Mouse (Mus musculus) thymus, adult 2 months (tissue): ENCODE data around the gene Gpr37l1. TPM values are rescaled to one million over a fixed set of nuclear protein-coding genes. Genes with fewer than 3 reads are reported as not detected.
"Not testable (repeated sequence)": the region's sequence is repeated elsewhere in the genome, so short reads cannot be mapped to it uniquely, and the experiment has no call there.

Experiments
- DNase-seq: peaks from one replicate; pipeline ENCODE4 v3.0.0; 2021
- H3K27ac ChIP-seq: fragments of 200-500 bp; 2 replicates; pipeline ENCODE4 v1.5.1; 2012; ENCODE audit warnings: low read length, control low read depth; ENCODE audit not compliant: control insufficient read depth, insufficient read depth
- H3K27me3 ChIP-seq: fragments of 200-500 bp; 2 replicates; pipeline ENCODE4 v1.6.1; 2012; ENCODE audit warnings: mild to moderate bottlenecking, low read length, moderate library complexity, mixed read lengths; ENCODE audit not compliant: control insufficient read depth, insufficient read depth
- H3K36me3 ChIP-seq: fragments of 200-500 bp; 2 replicates; pipeline ENCODE4 v1.6.1; 2012; ENCODE audit warnings: mild to moderate bottlenecking, low read length, moderate library complexity; ENCODE audit not compliant: control insufficient read depth, insufficient read depth
- H3K4me1 ChIP-seq: fragments of 200-500 bp; replicated peaks from 2 replicates; pipeline ENCODE4 v1.6.1; 2012; ENCODE audit warnings: low read length; ENCODE audit not compliant: control insufficient read depth, insufficient read depth
- H3K4me3 ChIP-seq: fragments of 200-500 bp; 2 replicates; pipeline ENCODE4 v1.5.1; 2012; ENCODE audit warnings: mild to moderate bottlenecking, low read length, control low read depth, moderate library complexity; ENCODE audit not compliant: control insufficient read depth, insufficient read depth
- CTCF ChIP-seq: fragments of 200-500 bp; IDR thresholded peaks from 2 replicates; pipeline ENCODE4 v1.5.1; 2012; ENCODE audit warnings: mild to moderate bottlenecking, control low read depth, low read length, moderate library complexity, borderline replicate concordance; ENCODE audit not compliant: control insufficient read depth, poor library complexity, insufficient read depth; ENCODE audit errors: extremely low read depth
- POLR2A ChIP-seq: fragments of 200-500 bp; IDR thresholded peaks from 2 replicates; pipeline ENCODE4 v1.6.1; 2012; ENCODE audit warnings: mild to moderate bottlenecking, low read length, control low read depth, moderate library complexity; ENCODE audit not compliant: control insufficient read depth, poor library complexity, insufficient read depth; ENCODE audit errors: extremely low read depth
- WGBS: fragments of 180-500 bp; shearing (Covaris S2); methylation state at CpG from one replicate; pipeline ENCODE4 v1.1.7; 2018; 5-methylcytosine and 5-hydroxymethylcytosine counted together
- polyA plus RNA-seq: library from polyadenylated mRNA; depleted of rRNA; stranded (reverse); fragments of >200 nt; gene quantifications from 2 replicates; pipeline ENCODE4 v1.2.3, GENCODE M21; 2012

Gpr37l1 gene
- polyA plus RNA-seq, 1 experiment = 0.50 TPM

GRCm38 (mm10) chr1:135189186-135189585, 21.7 kb upstream of the Gpr37l1 start:
- Histone ChIP-seq H3K36me3 (no peaks in the 10 kb centered on the region), H3K4me3 (no peak overlapping the region), H3K27ac (no peak overlapping the region), H3K27me3 (no peaks in the 10 kb centered on the region), H3K4me1 (no peaks in the 10 kb centered on the region)
- WGBS = 93% methylated on average over 4 of the region's 4 CpGs
- no peak for DNase-seq
- no peak for TF ChIP-seq CTCF
- no peak for TF ChIP-seq POLR2A

GRCm38 (mm10) chr1:135188197-135188596, 20.7 kb upstream of the Gpr37l1 start:
- Histone ChIP-seq H3K27ac (no peak overlapping the region), H3K4me3 (no peak overlapping the region), H3K36me3 (no peaks in the 10 kb centered on the region), H3K27me3 (no peaks in the 10 kb centered on the region), H3K4me1 (no peaks in the 10 kb centered on the region)
- 78% methylated on average over 3 of the region's 3 CpGs for WGBS
- TF ChIP-seq POLR2A = no peak
- TF ChIP-seq CTCF = no peak
- no peak for DNase-seq

- H3K27ac ChIP-seq, H3K4me3 ChIP-seq, DNase-seq, H3K36me3 ChIP-seq, H3K4me1 ChIP-seq, H3K27me3 ChIP-seq: not testable (repeated sequence)
- WGBS = 85% methylated on average over 2 of the region's 2 CpGs
Observed at GRCm38 (mm10) chr1:135187016-135187415, 19.5 kb upstream of the Gpr37l1 start.

- Histone ChIP-seq H3K4me1 (no peaks in the 10 kb centered on the region), H3K36me3 (no peaks in the 10 kb centered on the region), H3K27me3 (no peaks in the 10 kb centered on the region), H3K27ac (no peak overlapping the region), H3K4me3 (no peak overlapping the region)
- no peak for DNase-seq
- TF ChIP-seq CTCF (no peak), POLR2A (no peak)
- 70% methylated on average over 8 of the region's 8 CpGs for WGBS
Observed at GRCm38 (mm10) chr1:135186427-135186826, 18.9 kb upstream of the Gpr37l1 start.

GRCm38 (mm10) chr1:135185936-135186335, 18.5 kb upstream of the Gpr37l1 start:
- WGBS = 86% methylated on average over 5 of the region's 5 CpGs
- Histone ChIP-seq H3K36me3 (no peaks in the 10 kb centered on the region), H3K4me3 (no peak overlapping the region), H3K27ac (no peak overlapping the region), H3K4me1 (no peaks in the 10 kb centered on the region), H3K27me3 (no peaks in the 10 kb centered on the region)
- DNase-seq = no peak
- TF ChIP-seq POLR2A (no peak), CTCF (no peak)

GRCm38 (mm10) chr1:135183941-135184570, 16.6 kb upstream of the Gpr37l1 start:
- DNase-seq = no peak
- no peak overlapping the region for H3K4me3 ChIP-seq
- no peaks in the 10 kb centered on the region for H3K4me1 ChIP-seq
- H3K27ac ChIP-seq = no peak overlapping the region
- H3K27me3 ChIP-seq = no peaks in the 10 kb centered on the region
- TF ChIP-seq POLR2A (no peak), CTCF (no peak)
- WGBS = 89% methylated on average over 11 of the region's 11 CpGs
- no peaks in the 10 kb centered on the region for H3K36me3 ChIP-seq

- Histone ChIP-seq H3K36me3 (no peaks in the 10 kb centered on the region), H3K27me3 (no peaks in the 10 kb centered on the region), H3K4me1 (no peaks in the 10 kb centered on the region), H3K4me3 (no peak overlapping the region), H3K27ac (no peak overlapping the region)
- TF ChIP-seq POLR2A (no peak), CTCF (no peak)
- no peak for DNase-seq
- 82% methylated on average over 4 of the region's 4 CpGs for WGBS
Observed at GRCm38 (mm10) chr1:135183448-135183847, 16.0 kb upstream of the Gpr37l1 start.
